Mouse (Mus musculus): ENCODE measurements around the gene Sp7. TPM values are rescaled to one million over a fixed set of nuclear protein-coding genes. Genes with fewer than 3 reads are reported as not detected.
"Not testable (repeated sequence)": the region's sequence is repeated elsewhere in the genome, so short reads cannot be mapped to it uniquely, and the experiment has no call there.

The Sp7 gene
- total RNA-seq, 2 experiments from 2014 or later = 0.11 to 0.14 TPM

DNA sequence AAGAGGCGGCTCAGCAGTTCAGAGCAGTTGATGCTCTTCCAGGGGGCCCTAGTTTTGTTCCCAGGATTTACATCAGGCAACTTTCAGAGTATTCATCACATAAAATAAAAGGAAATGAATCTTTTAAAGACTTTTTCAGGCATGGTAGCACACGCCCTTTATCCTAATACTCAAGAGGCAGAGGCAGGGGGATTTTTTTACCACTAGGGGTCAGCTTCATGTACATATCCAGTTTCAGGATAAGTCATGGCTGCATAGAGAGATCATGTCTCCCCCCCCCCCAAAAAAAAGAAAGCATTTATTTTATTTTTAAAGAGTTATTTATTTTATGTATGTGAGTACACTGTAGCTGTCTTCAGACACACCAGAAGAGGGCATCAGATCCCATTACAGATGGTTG lies 13.0 kb downstream of the Sp7 start:
- intact Hi-C loops (cut with DNase I; ENCODE audit: low total_unique reads) = no loop called here
- no peak for DNase-seq

DNA sequence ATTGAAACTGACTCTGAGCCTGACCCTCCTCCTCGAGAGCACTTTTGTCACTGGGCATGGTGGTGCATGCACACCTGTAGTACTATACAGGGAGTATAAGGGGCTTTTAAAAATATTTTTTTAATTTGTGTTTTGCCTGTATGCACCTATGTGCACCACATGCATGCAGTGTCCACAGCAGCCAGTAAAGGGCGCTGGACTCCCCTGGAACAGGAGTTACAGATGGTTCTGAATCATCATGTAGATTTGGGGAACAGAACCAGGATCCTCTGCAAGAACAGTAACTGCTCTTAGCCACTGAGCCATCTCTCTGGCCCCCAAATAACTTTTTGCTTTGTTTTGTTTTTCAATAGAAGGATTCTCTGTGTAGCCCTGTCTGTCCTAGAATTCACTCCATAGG lies 14.8 kb downstream of the Sp7 start:
- intact Hi-C loops (cut with DNase I; ENCODE audit: low total_unique reads) = no loop called here
- DNase-seq = no peak

DNA sequence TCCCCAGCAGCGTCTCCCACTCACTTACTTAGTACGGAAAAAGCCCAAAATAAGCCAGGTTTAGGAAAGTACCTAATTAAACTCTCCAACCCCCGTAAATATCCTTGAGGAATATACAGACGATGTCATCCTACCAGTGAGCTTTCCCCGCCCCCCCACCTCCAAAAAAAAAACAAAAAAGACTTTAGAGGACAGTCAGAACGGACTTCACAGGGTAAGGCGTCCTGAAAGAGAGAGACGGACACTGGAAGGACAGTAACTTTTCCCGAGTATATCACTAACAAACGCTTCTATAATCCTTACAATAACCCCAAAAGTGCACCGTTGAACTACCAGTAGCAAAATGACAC lies 16.1 kb downstream of the Sp7 start:
- intact Hi-C loops (cut with DNase I; ENCODE audit: low total_unique reads) = no loop called here
- DNase-seq = no peak

DNA sequence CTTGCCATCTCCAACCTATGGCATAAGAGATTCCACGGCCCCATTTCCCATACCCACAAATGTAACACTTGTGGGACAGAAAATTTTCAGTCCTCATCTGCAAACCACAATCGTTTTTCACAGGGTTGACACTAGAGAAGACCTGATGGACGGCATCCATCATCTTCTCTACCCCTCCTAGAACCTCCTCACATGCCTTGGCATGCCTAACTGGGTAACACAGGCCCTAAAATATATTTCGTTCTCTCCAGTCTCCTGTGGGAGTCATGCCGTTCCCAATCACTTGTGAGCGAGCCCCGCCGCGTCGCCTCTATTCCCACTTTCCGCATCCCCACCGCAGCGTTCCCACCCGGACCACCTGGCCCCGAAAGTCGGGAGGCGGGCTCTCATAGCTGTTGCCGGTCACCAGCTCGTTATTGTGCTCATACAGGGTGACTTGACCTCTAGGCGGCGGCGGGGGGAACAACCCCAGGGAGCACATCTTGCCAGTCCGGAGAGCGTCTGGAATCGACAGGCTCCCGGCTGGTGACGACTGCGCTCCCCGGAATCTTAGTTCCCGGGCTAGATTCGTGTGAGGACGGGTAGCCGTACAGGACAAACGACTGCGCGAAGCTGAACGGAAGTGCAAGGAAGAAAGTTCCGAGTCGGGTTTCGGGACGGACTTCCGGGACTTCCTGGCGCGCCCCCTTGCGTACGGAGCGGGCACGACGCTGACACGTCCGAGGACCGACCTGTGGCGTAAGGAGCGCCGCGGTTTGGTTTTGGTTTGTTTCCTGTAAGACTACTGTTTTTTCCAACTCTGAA lies 16.6 kb downstream of the Sp7 start, which contains the start of gene Aaas:
Aaas (minus strand) TSS at position 634 of the 804 bp plus-strand sequence.
- intact Hi-C loops (cut with DNase I; ENCODE audit: low total_unique reads) = no loop called here
- peak; percentile 95 for DNase-seq

DNA sequence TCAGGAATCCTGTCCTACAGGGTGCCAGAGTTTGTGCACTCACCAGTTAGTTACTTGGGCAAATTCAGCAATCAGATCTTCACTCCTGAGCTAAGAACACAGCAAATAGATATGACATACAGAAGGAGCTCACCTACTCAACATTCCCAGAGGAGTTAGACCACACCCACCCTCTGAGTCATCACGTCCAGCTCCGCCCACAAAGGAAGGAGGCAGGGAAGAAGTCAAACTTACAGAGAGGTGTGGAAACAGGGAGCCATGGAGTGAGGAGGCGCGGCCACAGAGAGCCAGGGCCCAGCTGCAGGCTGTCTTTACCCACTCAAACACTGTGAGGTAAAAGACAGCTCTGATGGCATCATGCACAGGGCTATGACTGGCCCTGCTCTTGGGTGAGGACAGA lies 20.5 kb downstream of the Sp7 start:
- DNase-seq = no peak
- intact Hi-C loops (cut with DNase I; ENCODE audit: low total_unique reads) = no loop called here

DNA sequence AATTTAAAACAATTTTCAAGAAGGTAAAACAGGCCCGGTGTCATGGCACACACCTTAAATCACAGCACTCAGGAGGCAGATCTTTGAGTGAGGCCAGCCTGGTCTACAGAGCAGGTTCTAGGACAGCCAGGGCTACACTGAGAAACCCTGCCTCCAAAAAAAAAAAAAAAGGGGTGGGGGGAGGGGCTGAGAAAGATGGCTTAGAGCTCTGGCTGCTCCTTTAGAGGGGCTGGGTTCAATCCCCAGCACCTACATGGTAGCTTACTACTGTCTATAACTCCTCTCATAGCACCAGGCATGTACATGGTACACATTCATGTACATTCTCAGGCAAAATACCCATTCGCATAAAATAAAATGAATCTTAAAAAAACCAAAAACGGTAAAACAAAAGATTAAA lies 22.5 kb downstream of the Sp7 start:
- intact Hi-C loops (cut with DNase I; ENCODE audit: low total_unique reads) = loop anchor here (5.0 kb wide), 1 partner anchor 33 kb away; no protein-coding TSS in a partner anchor
- DNase-seq = no peak

DNA sequence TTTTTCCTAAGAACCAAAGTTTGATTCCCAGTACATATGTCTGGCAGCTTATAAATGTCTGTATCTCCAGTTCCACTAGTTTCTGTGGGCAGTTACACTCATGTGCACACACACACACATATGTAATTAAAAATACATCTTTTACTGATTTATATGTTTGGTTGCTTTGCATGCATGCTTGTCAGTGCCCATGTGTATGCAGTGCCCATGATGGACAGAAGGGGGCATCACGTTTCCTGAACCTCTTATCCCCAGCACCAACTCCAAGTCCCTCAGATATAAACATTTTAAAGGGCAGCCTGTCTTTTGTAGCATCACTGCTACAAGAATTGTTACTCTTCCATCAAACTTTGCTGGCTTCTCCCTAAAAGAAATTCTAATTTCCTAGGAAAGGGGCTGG lies 25.4 kb downstream of the Sp7 start:
- intact Hi-C loops (cut with DNase I; ENCODE audit: low total_unique reads) = loop anchor here (5.0 kb wide), 1 partner anchor 36 kb away; no protein-coding TSS in a partner anchor
- peak; percentile 33 for DNase-seq

DNA sequence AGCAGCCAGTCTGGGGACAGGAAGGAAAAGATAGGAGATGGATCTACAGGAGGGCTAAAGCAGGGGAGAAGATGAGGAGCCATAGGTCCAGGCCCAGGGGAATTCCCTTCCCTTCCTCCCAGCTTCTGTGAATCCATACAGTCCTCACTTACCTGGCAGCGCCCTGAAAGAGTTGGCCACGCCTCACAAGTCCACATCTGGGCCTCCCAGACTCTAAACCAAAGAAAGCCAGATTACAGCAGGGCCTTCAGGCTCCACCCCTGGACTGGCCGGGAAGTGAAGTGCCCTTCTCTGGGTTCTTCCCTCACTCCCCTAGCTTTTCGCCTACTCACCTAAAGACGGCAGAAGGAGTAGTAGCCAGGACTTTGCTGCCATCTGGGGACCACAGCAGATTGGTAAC lies 27.4 kb downstream of the Sp7 start:
- no peak for DNase-seq
- intact Hi-C loops (cut with DNase I; ENCODE audit: low total_unique reads) = loop anchor here (5.0 kb wide), 1 partner anchor 38 kb away; no protein-coding TSS in a partner anchor

DNA sequence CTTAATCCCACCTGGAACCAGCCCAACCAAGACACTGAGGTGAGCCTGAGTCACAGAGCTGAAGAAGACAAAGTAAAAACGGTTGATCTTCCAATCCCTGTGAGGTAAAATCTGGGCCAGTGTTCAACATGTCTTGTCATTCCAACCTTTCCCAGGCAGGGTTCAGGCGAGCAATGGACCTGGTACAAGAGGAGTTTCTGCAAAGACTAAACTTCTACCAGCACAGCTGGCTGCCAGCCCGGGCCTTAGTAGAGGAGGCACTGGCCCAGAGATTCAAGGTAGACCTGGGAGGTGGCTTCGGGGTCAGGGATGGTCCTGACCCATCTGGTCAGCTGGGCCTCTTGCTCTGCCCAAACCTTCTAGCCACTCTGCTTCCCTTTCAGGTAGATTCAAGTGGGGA lies 30.0 kb downstream of the Sp7 start:
- no peak for DNase-seq
- intact Hi-C loops (cut with DNase I; ENCODE audit: low total_unique reads) = no loop called here

DNA sequence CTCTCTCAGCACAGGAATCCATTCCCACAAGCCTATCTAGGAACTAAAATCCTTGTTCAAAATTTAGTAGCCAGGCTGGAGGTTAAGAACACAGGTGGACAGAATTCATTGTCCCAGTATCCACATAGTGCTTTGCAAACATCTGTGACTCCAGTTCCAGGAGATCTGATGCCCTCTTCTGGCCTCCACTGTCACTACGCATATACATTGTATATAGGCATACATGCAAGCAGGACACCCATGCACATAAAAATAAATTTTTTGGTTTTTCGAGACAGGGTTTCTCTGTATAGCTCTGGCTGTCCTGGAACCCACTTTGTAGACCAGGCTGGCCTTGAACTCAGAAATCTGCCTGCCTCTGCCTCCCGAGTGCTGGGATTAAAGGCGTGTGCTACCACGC lies 31.1 kb downstream of the Sp7 start:
- intact Hi-C loops (cut with DNase I; ENCODE audit: low total_unique reads); DNase-seq: not testable (repeated sequence)

DNA sequence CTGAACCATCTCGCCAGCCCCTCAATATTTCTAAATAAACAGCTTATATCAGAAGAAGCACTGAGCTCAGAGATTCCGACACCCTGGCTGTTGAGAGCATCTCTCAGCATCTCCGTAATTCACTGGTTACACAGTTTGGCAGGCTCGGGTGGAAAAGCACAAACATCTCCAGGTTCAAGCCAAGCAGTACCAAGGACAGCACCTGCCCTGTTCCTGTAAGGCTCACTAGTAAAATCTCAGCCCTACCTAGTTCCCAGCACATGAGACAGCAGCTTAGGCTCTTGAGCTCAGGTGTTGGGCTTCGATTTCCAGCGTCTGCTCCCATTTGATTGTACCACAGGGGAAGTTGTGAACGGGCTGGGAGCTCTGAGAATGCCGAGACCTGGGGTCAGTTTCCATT lies 31.7 kb downstream of the Sp7 start:
- no peak for DNase-seq
- intact Hi-C loops (cut with DNase I; ENCODE audit: low total_unique reads) = no loop called here

DNA sequence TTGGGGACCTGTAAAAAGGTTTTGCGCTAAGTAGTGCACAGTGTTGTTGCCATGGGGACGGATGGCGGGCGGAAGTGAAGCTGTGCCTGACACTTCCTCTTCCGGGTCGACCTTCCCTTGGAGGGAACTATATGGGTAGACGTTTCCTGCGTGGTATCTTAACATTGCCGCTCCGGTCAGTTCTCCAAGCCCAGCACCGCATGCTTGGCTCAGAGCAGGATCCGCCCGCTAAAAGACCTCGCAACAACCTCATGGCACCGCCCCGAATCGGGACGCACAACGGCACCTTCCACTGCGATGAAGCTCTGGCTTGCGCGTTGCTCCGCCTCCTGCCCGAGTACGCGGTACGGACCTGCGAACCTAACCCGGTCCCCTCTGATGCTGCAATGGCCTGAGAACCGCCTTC lies 35.4 kb downstream of the Sp7 start, which contains the start of gene Myg1:
Myg1 (plus strand) TSS at position 100 of the 406 bp plus-strand sequence.
- DNase-seq = peak; percentile 78
- intact Hi-C loops (cut with DNase I; ENCODE audit: low total_unique reads) = no loop called here

DNA sequence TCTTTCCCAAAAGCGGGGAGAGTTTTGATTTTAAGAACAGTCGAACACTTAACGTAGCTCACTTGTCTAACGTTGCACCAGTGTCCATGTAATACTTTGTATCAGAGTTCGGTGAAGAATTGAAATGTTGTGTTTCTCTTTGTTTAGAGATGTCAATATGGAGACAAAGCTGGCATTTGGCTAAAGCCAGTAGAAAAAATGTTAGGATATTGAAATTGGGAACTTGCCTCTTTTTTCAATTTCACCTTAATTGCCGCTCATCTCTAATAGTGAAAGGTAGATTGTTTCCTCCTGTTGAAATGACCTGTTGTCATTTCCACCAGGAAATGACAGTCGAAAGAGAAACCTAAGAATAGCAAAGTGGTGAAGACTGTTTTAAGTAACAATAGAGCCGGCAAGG lies 40.1 kb downstream of the Sp7 start:
- DNase-seq = no peak
- intact Hi-C loops (cut with DNase I; ENCODE audit: low total_unique reads) = no loop called here

DNA sequence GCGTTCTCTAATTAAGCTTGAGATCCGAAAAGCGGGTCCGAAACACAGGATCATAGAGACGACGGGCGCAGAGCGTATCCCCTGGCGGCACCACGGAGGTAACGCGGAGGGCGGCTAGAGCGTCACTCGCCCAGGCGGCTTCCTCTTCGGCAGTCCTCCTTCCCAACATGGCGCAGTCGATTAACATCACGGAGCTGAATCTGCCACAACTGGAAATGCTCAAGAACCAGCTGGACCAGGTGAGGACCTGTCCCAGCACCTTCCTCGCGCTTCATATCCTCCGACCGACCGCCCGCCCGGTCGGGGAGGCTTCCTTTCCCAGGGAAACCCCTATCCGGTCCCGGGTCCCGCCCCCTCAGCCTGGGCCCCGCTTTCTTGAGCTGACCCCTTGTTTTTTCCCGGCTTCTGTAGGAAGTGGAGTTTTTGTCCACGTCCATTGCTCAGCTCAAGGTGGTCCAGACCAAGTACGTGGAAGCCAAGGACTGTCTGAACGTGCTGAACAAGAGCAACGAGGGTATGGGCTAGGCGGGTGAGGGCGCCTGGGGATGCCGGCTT lies 40.9 kb downstream of the Sp7 start, which contains the start of gene Pfdn5:
Pfdn5 (plus strand) TSS at position 95 of the 555 bp plus-strand sequence.
- peak; percentile 86 for DNase-seq
- intact Hi-C loops (cut with DNase I; ENCODE audit: low total_unique reads) = no loop called here

DNA sequence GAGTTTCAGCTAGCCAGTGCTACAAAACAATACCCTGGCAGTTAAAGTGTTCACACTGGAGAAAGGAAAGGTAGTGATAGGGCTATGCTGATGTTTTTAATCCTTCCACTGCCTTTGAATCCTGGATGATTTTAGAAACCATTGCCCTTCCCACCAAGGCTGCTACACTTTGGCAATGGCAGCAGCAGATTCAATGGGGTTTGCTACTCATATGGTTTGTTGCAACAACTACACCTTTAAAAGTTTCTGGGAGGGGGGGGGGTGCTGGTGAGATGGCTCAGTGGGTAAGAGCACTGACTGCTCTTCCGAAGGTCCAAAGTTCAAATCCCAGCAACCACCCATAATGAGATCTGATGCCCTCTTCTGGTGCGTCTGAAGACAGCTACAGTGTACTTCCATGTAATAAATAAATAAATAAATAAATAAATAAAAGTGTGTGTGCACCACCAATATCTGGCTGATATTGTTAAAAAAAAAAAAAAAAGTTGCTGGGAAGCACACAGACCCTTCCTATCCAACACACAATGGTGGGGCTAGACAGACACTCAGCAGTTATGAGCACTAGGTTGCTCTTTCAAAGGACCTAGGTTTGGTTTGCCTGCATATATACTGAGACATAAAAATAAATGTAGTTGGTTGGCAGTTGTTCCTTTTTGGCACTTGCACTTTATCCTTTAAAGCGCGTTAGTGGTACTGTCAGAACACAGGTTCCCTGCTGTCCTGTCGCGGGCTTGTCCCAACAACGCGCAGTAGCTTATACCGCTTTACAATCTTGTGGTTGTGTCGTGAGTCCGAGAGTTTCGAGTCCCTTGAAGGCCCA lies 42.1 kb downstream of the Sp7 start:
- intact Hi-C loops (cut with DNase I; ENCODE audit: low total_unique reads) = no loop called here

DNA sequence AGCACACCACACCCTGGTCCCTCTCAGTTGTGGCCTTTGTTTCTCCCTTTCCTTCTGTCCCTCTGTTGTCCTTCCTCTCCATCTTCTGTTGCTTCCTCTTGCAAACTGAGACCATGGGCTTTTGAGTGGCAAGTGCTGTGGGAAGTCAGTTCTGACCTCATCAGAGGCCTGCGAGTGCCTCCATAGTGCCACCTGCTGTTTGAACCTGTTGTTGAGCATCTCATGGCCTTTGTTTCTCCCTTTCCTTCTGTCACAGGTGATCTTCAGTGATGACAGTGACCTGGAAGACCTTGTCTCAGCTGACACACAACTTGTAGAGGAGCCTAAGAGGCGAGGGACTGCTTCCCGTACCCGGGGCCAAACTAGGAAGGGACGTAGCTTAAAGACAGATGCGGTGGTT lies 50.7 kb downstream of the Sp7 start:
- intact Hi-C loops (cut with DNase I; ENCODE audit: low total_unique reads) = loop anchor here (5.0 kb wide), 1 partner anchor 74 kb away; no protein-coding TSS in a partner anchor

More for the DNA sequence above, 42.1 kb downstream of the Sp7 start:
- DNase-seq = no peak

DNA sequence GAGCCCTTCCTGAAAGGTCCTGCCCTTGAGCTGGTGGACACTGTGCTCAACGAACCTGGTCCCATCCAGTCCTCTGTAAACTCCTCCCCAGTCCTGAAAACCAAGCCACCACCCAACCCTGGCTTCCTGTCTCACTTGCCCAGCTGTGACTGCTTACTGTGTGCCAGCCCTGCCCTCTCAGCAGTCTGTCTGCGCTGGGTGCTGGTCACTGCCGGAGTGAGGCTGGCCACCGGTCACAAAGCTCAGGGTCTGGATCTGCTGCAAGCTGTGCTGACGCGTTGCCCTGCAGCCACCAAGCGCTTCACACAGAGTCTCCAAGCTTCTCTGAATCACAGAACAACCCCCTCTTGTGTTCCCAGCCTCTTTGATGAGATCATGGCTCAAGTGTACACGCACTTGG lies 51.7 kb downstream of the Sp7 start:
- peak; percentile 17 for DNase-seq
- intact Hi-C loops (cut with DNase I; ENCODE audit: low total_unique reads) = loop anchor here (5.0 kb wide), 1 partner anchor 73 kb away; no protein-coding TSS in a partner anchor

More for the DNA sequence above, 50.7 kb downstream of the Sp7 start:
- peak; percentile 60 for DNase-seq

DNA sequence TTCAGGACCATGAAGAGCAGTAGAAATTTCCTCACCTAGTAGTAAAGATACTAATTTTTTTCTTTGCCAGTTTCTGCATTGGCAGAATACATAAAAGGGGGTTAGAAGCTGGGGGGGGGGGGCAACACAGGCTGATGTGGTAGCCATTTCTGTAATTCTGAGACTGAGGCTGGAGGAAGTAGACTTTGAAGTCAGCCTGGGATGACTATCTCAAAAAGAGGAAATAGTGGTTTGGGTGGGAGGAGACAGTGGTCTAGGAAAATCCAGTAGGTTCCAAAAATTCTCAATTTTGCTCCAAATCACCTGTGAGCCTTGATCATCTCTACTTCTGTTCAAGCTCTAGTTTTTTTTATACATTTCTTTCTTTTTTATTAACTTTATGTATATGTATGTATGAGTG lies 55.5 kb downstream of the Sp7 start:
- intact Hi-C loops (cut with DNase I; ENCODE audit: low total_unique reads) = no loop called here
- no peak for DNase-seq

DNA sequence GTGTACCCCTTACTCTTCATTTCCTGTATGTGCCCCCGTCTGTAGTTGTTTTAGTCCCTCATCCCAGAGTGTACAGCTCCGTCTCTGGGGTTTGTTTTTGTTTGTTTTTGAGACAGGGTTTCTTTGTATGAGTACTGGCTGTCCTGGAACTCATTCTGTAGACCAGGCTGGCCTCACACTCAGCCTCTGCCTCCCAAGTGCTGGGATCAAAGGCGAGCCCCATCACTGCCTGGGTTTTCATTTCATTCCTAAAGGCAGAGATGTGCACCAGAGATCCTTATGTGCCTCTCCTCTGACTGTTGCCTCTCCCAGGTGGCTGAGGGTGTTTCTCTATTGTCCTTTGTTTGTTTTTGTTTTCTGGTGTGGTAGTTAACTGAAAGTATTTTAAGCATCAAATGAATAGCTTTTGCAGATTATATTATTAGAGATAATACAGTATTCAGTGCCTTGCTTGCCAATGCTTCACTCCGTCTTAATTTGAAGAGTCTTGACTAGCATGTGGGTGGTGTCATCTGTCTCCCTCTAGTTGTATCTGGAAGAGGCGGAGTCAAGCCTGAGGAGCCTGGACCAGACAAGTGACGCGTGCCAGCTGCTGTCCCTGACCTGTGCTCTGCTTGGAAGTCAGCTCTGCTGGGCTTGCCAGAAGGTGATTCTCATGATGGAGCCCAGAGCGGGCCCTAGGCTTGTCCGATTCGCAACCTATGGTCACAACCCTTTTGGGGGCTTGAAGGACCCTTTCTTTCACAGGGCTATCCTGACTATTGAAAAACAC lies 56.7 kb downstream of the Sp7 start:
- DNase-seq = no peak
- intact Hi-C loops (cut with DNase I; ENCODE audit: low total_unique reads) = no loop called here
